Mouse (Mus musculus): ENCODE measurements around the gene Gal3st3.

- peak; percentile 3; the same call in 1 of the 2 replicates for TF ChIP-seq CTCF (IDR thresholded peaks at IDR 0.05; ENCODE audit: control insufficient read depth, insufficient read depth, insufficient replicate concordance, low read depth, low read length)
- TF ChIP-seq POLR2A (IDR thresholded peaks at IDR 0.05; ENCODE audit: control insufficient read depth, low read depth, low read length), result no peak
Observed at GRCm38 (mm10) chr19:5348526-5349501, 50.7 kb downstream of the Gal3st3 start.
